Mouse (Mus musculus): ENCODE measurements around the gene 1700123O20Rik. TPM values are rescaled to one million over a fixed set of nuclear protein-coding genes. Genes with fewer than 3 reads are reported as not detected.
A peak's percentile ranks its signal among the peaks of the same experiment; 100 is the strongest.

1700123O20Rik gene
- total RNA-seq, 4 experiments from 2014 or later, result 12.9 to 15.3 (median 13.3) TPM

DNA sequence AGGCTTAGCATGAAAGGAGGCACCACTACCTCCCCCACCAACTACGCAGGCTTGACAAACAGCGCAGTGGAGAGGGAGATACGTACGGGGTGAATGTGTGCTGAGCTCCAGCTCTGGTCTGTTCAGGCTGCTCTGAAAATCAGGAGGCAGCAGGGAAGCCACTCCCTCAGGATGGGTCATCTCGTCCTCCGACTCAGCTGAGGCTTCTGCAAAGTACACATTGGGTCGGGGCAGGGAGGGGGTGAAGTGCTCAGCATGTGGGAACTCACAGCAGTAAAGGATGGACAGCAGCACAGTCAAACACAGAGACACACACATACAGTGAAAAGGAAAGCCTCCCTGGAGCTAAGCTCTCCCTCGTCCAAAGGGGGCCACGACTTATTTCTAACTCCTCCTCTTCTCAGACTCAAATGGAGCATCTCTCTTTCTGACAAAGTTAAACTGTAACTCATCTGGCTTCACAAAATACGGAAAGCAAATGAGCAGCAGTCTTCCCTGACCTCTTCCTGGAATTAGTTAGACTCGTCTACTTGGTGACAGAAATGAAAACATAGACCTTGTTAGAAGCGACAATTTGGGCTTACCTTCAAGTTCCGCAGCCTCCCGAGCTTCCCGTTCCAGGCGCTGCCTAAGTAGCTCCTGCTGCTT, 7.2 kb upstream of the 1700123O20Rik start:
- no peak for DNase-seq (ENCODE audit: low spot score)

DNA sequence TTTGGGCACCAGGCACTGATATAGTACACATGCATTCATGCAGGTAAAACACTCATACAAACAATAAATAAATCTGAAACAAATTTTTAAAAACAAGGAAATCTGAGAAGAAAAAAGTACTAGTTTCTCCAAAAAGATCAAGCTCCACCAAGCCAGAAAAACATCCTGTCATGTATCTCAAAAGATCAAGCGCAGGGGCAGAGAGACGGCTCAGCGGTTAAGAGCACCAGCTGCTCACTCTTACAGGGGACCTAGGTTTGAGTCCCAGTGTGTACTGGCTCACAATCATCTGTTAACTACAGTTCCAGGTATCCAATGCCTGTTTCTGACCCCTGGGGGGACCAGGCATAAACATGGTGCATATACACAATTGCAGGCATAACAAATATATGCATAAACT, 3.6 kb upstream of the 1700123O20Rik start:
- DNase-seq (ENCODE audit: low spot score), result no peak

DNA sequence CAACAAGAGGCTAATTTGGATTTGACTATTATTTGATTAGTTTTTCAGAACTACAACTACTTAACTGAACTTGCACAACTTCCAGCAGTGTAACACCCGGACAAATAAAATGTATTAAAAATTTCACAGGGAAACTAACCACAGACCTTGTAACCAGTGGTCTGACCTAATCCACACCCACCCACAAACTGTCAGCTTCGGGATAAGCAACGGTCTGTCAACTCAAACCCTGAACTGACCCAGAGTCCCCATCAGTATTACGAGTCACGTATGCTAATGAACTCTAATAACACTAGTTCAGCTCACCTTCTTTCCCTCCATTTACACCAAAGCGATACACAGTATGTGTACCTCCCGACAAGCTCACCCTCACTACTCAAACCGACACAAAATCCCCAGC, 545 bp upstream of the 1700123O20Rik start:
- no peak for DNase-seq (ENCODE audit: low spot score)

DNA sequence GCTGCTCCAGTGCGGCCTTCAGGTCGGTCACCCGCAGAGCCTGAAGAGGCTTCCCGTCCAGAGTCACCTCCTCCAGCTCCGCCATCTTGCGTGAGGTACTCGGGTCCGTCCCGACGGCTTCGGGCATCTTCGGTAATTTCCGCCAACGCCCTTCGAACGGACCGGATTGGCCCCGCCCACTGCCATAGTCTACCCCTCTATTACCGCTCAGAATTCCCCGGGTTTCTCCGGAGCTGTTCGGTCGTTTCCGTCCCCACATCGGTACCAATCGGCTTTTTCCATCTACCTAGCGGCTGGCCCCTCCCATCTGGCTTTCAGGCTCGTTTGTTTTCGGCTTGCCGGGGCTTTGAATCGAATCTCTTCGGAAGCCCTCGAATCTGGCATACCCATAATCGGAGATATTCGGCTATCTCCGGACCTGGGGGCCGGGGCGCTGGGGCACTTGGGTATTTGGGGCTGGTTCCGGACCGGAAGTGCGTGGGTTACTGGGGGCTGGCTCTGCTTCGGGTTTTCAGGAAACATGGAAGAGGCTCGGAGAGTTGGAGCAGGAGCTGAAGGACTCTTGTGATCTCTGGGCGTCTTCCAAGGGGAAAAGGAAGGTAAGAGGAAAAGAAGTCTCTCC, 617 bp downstream of the 1700123O20Rik start, which contains the start of gene Acin1:
Gene Acin1 (minus strand): TSS at position 410 of the 622 bp plus-strand sequence.
- peak; percentile 100 for DNase-seq (ENCODE audit: low spot score)

DNA sequence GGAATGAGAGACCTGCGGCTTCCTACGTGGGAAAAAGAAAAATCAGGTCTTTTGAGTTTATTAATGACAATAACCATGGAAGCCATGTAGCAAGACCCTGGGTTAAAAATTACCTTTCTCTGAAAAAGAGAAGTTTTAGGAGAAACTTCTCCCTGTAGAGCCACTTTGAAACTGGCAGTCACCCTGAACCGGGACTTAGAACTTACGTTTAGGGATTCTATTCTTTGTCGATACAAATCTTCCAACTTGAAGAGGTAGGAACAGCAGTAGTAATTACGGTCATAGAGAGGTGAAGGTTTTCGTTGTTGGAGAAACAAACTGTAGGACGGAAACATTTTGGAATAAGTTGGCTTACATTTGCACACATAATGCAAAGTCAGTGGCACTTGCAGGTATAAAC, 1.2 kb downstream of the 1700123O20Rik start:
- no peak for DNase-seq (ENCODE audit: low spot score)

DNA sequence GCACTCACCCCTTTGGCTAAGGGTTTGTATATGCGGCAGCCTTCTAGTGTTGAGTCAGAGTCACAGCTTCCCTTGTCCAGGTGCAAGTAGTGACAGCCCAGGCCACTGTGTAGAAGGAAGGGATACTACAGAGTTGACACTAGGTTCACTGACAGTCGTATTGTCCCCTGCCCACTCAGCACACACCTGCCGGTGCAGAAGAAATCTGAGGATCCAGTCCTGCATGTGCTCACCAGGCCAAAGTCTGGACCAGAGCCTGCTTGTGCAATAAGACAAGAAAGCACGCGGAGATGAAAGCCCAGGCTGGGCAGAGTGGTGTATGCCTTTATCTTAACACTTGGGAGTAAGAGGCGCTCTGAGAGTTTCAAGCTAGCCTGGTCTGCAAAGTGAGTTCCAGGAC, 9.0 kb downstream of the 1700123O20Rik start:
- no peak for DNase-seq (ENCODE audit: low spot score)

DNA sequence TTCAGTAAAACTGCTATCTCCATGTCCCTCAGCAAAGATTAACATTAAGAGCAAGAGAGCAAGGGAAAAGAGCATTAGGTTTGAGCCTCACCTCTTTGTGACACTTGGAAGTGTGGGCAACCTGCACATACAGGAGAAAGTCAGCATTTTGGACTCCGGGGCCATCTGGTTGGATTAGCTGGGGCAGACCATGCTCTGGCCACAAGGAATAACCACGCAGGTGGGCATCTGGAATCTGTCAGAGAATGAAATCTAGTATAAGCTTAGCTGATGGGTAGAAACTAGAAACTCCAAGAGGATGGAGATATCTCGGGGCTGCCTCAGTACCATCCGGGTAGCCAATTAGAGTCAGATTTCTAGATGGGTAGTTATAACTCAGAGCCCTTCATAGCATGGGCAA, 10.7 kb downstream of the 1700123O20Rik start:
- no peak for DNase-seq (ENCODE audit: low spot score)

DNA sequence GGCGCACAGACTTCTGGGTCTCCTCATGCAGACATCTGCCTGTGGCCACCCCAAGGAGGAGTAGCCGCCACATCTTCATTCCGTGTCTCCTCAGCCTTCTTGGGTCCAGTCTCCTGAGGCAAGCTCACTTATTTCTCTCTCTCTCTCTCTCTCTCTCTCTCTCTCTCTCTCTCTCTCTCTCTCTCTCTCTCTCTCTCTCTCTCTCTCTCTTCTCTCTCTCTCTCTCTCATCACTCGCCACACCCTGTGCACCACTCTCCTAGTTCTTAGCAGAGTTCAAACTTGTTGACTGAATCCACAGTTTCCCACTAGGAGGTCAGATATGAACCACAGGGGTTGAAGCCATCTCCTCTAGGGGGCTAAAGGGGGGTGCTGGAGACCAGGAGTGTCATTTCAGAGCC, 12.7 kb downstream of the 1700123O20Rik start, which contains the start of gene Gm29776:
Gene Gm29776 (minus strand): TSS at position 101 of the 400 bp plus-strand sequence.
- no peak for DNase-seq (ENCODE audit: low spot score)

DNA sequence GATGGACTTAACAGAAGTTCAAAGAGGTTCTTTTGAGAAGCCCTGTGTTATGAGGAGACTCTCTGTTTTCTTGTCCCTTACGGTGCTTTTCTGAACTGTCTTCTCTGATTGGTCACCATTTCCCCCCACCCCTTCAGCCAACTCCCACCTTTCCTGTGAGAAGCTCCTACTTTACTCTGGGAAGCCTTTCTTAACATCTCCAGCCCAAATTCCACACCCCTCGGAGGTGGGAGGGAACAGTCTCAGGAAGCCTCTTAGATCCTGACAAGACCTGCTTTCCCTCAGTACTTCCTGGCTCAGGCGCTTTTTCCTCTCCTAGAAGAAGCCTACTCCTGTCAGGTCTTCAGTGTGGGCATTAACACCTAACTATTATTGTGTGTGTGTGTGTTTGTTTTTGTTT, 13.6 kb downstream of the 1700123O20Rik start:
- DNase-seq (ENCODE audit: low spot score), result no peak

DNA sequence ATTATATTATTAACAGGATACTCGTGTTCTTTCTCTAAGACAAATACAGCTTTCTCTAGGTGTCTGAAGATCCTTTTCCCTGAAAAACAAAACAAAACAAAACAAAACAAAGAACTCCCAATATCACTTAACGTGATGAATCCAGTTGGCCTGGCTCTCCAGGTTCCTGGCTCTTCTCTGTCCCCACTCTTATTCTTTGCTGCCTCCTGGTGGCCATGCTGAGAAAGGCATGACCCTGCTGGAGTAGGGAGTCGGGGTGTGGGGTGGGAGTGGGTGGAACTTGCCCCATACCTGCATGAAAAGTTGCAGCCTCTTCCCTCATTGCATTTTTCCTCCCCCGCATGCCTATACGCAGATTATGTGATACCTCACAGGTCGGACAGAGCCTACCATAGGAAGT, 15.3 kb downstream of the 1700123O20Rik start:
- DNase-seq (ENCODE audit: low spot score), result peak; percentile 64

DNA sequence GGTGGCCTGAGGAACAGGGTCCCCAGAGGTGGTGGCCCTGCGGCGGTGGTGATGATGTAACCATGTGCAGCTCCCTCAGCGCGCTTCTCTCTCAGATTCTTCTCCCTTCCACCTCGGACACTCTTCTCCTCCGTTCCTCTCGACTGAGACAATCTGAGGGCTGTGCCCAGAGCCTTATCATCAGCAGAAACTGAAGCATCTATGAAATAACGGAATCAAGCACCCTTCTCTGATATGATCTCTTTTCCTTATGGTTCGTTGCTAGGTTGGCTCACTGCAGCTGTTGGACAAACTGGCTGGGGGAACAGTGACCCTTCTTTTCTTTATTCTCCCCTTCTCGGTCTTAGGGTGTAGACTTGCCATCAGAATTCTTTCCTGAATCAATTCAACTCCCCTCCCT, 17.2 kb downstream of the 1700123O20Rik start:
- DNase-seq (ENCODE audit: low spot score), result no peak

DNA sequence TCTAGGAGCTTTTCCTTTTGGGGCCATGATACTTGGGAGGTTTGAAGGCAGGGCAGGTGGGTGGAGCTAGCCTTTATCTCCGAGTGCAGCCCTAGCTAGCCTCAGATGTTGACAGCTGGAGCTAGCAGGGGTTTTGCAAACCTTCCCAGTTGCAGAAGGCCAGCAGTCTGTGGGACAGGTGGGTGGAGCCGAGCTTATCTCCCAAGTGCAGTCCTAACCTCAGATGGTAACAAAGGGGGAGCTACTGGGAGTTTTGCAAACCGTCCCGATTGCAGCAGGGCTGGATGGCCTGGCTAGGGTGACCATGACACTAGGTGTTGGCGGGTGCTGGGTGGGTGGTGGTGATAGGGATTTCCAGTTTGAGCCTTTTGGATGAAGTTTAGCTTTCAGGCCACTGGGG, 19.8 kb downstream of the 1700123O20Rik start:
- no peak for DNase-seq (ENCODE audit: low spot score)

DNA sequence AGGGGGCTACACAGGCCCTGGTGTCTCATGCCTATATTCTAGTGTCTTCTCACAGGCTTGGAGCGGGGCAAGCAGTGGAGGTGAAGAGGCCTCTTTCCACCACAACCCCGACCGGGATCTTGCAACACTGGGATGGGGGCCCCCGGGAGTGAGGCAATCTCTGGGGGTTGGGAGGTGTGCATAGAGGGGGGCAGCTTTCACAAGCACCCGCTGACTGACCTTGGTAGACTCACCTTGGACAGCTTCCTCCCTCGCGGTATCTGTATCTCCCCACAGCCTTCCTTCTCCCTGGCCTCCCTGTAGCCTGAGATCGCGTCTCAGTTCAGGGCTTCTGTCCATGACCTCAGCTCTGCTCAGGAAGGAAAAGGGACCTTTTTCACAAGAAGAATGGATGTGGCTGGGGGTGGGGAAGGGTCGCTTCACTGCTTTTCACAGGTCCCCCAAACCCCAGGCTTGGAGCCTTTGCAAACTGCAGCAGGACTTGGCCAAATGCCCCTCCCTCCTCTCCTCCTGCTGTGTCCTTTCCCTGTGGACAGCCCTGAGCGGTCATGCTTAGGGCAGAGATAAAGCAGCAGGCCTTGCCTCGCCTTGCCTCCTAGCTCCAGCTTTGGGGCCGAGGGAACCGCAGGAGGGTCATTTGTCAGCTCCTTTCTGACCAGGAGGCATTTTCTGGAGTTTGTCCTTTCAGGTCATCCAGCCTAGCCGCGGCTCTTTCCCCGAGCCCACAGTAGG, 20.7 kb downstream of the 1700123O20Rik start:
- DNase-seq (ENCODE audit: low spot score), result no peak

DNA sequence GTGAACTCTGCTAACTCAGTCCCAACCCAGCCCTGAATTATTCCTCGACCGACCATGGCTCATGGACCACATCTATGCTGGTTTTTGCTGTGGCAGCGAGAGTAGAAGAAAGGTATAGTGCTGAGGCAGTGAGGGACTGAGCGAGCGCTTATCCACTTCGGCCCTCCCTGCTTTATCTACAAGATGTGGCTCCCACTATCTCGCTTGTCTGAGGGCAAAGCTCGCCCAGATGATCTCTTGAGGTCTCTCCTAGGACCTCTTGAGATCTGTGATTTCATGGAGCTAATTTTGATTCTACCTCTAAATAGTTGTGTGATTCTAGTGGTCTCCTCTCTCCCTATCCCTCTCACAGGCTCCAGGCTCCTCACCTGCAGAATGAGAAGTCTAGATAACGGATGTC, 23.0 kb downstream of the 1700123O20Rik start:
- DNase-seq (ENCODE audit: low spot score), result no peak

DNA sequence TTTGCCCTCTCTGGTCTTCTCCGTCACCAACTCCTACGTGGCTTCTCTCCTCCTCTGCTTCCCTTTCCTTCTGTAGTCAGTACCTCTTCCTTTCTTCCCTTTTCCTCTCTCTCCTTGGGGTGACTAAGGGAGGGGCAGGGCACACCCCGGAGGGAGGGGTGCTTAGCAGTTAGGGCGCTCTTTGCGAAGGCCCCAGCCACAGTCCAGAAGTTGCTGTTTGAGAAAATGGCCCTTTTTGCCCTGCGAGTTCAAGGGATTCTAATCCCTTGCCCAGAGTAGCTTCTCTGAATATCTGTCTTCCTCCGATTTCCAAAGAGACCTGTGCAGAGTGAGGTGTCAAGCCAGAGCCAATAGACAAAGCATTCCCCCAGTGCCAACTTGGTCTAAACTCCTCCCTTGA, 26.1 kb downstream of the 1700123O20Rik start, which contains the start of gene Cebpe:
Gene Cebpe (minus strand): TSS at position 101 of the 400 bp plus-strand sequence.
- no peak for DNase-seq (ENCODE audit: low spot score)

DNA sequence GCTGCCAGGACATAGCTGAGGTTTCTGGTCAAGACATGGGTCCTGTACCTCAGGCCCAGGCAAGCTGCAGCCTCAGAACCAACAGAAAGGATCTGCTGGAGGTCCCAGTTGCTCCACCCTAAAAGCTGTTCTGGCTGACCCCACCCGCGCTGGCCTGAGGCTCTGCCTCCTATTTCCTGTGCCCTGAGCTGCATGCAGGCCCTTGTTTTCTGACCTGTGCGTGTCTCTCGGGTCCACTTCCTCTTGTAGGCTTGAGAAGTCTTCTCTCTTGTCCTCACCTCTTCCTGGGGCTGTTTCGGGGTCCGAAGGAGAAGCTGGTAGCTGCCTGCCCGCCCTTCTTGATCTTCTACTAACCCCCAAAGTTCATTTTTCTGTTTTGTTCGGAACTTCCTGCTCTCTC, 26.8 kb downstream of the 1700123O20Rik start:
- DNase-seq (ENCODE audit: low spot score), result no peak

DNA sequence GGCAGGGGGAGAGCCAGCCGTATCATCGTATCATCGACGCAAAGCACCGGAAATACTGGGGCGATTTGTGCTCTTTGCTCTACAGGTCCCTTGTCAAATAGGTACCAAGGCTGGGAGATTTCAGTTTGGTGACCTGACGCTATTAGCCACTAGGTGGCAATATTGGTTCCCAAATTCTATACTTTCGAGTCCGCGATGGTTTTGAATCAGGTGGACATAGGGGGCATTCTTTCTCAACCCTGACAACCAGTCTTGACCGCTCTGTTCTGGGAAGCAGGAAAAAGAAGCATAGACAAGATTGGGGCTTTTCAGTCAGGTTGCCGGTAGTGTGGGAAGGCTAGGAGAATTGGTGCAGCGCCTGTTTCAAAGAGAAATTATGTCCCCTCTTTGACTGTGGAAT, 28.1 kb downstream of the 1700123O20Rik start:
- DNase-seq (ENCODE audit: low spot score), result peak; percentile 81

DNA sequence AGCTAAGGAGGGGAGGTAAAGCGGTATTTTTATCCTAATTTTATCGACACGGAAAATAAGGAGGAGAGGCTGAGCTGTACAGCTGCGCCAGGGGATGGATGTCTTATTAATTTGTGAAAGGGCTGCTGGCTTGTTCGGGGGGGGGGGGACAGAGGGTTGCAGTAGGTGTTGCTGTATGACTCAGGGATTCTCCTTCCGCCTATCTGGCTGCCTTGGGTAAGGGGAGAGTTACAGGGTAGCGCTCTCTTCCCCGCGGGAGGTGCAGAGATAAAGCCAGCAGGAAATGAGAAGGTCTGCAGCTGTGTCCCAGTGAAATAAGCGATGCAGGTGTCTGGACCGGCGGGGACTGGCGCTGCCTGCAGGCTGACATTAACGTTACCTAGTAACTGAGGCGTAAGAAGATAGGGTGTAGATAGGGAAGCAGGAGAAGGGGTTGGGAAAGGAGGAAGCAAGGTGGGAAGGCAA, 28.6 kb downstream of the 1700123O20Rik start:
- DNase-seq (ENCODE audit: low spot score), result no peak

DNA sequence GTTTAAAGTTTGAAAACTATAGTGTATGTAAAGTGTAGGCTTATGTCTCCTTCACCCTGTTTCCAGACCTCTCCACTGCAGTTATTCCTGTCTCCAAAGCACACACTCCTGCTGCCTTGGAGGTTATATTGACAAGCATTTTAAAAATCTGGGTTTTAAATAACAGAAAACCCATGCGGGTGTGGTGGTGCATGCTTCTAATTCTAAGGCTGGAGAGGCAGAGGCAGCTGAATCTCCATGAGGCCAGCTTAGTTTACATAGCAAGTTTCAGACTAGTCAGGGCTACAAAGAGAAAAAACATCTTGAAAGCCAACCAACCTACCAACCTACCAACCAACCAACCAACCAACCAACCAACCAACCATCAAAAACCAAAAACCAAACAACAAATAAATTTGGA, 29.4 kb downstream of the 1700123O20Rik start:
- no peak for DNase-seq (ENCODE audit: low spot score)

DNA sequence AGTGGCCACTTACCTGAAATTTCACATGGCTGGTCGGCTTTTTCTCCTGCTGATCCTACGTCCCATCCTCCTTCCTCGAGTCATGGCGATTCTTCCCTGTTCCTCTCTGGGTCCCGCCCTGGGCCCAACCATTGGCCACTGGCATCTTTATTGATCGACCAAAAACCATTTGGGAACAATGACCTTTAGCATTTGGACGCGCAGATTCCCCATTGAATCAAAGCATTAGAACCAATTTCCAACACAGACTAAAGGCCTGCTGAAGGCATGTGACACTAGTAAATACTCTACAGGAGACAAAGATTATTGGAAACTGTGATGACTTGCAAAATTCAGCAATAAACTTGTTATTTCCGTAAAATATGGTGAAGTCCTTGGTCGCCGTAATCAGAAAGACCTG, 34.0 kb downstream of the 1700123O20Rik start:
- DNase-seq (ENCODE audit: low spot score), result no peak

DNA sequence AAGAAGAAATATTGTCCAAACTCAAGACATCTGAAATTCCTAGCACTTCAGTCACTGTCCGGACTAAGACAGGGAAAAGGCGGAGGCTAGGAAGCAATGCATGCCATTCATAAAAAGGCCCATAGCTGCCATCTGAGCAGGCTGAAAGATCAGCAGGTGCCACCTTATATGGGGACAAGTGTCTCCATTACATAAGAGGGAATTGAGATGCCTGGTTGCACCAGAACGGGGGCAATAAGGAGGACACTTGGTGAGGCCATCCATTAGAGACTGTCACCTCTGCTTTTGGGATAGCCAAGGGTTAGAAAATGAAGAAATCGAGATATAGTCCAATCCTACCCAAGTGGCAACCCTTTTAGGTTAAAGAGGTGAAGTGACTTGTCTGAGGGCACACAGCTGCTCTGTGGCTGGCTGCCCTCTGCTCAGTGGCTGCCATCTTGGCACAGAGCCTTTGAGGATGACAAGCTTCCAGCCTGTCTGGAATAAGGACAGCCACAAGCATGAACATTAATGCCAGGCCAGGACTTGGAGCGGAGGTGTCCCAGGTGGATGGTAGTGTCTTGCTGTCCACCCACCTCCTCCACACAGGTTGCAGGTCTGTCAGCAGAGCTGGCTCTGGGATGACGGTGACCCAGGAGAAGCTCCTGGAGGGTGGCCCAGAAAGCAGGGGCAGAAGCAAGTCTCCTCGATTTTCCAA, 34.8 kb downstream of the 1700123O20Rik start:
- DNase-seq (ENCODE audit: low spot score), result no peak

DNA sequence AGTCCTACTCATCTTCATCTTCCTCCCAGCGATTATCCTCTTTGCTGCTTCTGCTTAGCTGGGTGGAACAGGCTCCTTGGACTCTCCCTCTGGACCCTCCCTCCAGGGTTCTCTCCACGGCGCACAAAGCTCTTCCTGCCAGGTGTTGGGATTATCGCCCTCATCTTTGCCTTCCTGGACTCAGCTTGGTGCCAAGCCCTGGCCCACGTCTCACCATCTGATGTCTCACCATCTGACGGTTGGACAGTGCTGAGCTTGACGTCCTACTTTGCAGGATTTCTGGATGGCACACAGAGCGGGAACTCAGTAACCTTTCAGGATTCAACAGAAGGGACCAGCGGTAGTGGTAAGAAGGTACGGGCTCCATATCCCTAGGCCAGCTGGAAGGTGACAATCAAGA, 35.7 kb downstream of the 1700123O20Rik start:
- DNase-seq (ENCODE audit: low spot score), result no peak

Measured in heart, adult 8-10 months (tissue).